ENCODE assay signal across 12 mouse cellular contexts in genomic region chr2:166291266-166291665, GRCm38 (mm10).
A peak's percentile ranks its signal among the peaks of the same experiment; 100 is the strongest.
DNase-seq lines count a peak whose midpoint lies in the region; ATAC-seq lines count a peak whose summit lies in the region.
"Had no signal": no experiment of that assay in that cellular context is flagged by ENCODE, and none has a peak within 500 bp of the region (broad histone marks: within the 10 kb centered on the region; RNA-seq: fewer than 3 reads in every experiment).

No protein-coding gene starts in this region.

- H3K4me1 ChIP-seq in midbrain, embryonic 10.5 days = peaks cover 42% of the 10 kb centered on the region
- peaks cover 15% of the 10 kb centered on the region; the same call in 1 of the 2 replicates for H3K4me1 ChIP-seq in midbrain, embryonic 14.5 days (ENCODE audit: control insufficient read depth, insufficient read depth, low read length)
- H3K4me1 ChIP-seq in heart, embryonic 15.5 days (replicated peaks) = peaks cover 20% of the 10 kb centered on the region
- H3K4me1 ChIP-seq in stomach, embryonic 16.5 days (ENCODE audit: control insufficient read depth, insufficient read depth, low read length) = peaks cover 12% of the 10 kb centered on the region; the same call in 1 of the 2 replicates
- peaks cover 30% of the 10 kb centered on the region for H3K4me1 ChIP-seq in midbrain, embryonic 13.5 days (replicated peaks)

- H3K36me3 ChIP-seq in midbrain, embryonic 10.5 days = no peaks in the 10 kb centered on the region
- H3K36me3 ChIP-seq in midbrain, embryonic 14.5 days (ENCODE audit: control insufficient read depth, insufficient read depth, low read length) = no peaks in the 10 kb centered on the region
- no peaks in the 10 kb centered on the region for H3K36me3 ChIP-seq in heart, embryonic 15.5 days
- no peaks in the 10 kb centered on the region for H3K36me3 ChIP-seq in stomach, embryonic 16.5 days (ENCODE audit: control insufficient read depth, insufficient read depth, low read length)
- H3K36me3 ChIP-seq in midbrain, embryonic 13.5 days = no peaks in the 10 kb centered on the region
- H3K36me3 ChIP-seq: G1E had no signal

- ATAC-seq in midbrain, embryonic 14.5 days (ENCODE audit: low FRiP score, low TSS enrichment) = no peak
- peak; percentile 68 for ATAC-seq in heart, embryonic 15.5 days (replicated peaks; ENCODE audit: insufficient number of reproducible peaks, insufficient read depth, low FRiP score, low read depth)
- ATAC-seq in stomach, embryonic 16.5 days (ENCODE audit: insufficient read depth, low FRiP score) = peak; percentile 59; the same call in 1 of the 2 replicates
- ATAC-seq in midbrain, embryonic 13.5 days = no peak
- ATAC-seq: inflammation-experienced regulatory T-cells, adult 6 months had no signal

- intact Hi-C loops in left cerebral cortex, postnatal 14 days (cut with DNase I) = no loop called here

- H3K9ac ChIP-seq in midbrain, embryonic 14.5 days (replicated peaks; ENCODE audit: low read length) = no peak overlapping the region
- no peak overlapping the region for H3K9ac ChIP-seq in heart, embryonic 15.5 days
- H3K9ac ChIP-seq in stomach, embryonic 16.5 days (ENCODE audit: low read length) = peak overlapping the region; percentile 31; the same call in 1 of the 2 replicates
- no peak overlapping the region for H3K9ac ChIP-seq in midbrain, embryonic 13.5 days (replicated peaks)

- H3K4me2 ChIP-seq in midbrain, embryonic 14.5 days (ENCODE audit: low read length) = no peak overlapping the region
- H3K4me2 ChIP-seq in heart, embryonic 15.5 days = no peak overlapping the region
- no peak overlapping the region for H3K4me2 ChIP-seq in stomach, embryonic 16.5 days (ENCODE audit: low read depth, low read length)
- no peak overlapping the region for H3K4me2 ChIP-seq in midbrain, embryonic 13.5 days (replicated peaks)

- 44% methylated on average over 6 of the region's 6 CpGs for WGBS in midbrain, embryonic 10.5 days
- 48% methylated on average over 6 of the region's 6 CpGs for WGBS in midbrain, embryonic 14.5 days
- 21% methylated on average over 6 of the region's 6 CpGs for whole genome bisulfite sequencing in heart, embryonic 15.5 days
- 23% methylated on average over 6 of the region's 6 CpGs for WGBS in stomach, embryonic 16.5 days
- 41% methylated on average over 6 of the region's 6 CpGs for WGBS in midbrain, embryonic 13.5 days

- DNase-seq in midbrain, embryonic 10.5 days (ENCODE audit: low spot score) = no peak
- no peak for DNase-seq in midbrain, embryonic 14.5 days
- DNase-seq in kidney, postnatal 14 days = peak; percentile 25
- DNase-seq in layer of hippocampus, postnatal 14 days (ENCODE audit: low spot score in 2 of 2) = no peak
- no peak for DNase-seq in left cerebral cortex, postnatal 14 days (ENCODE audit: low spot score in 2 of 2)
- DNase-seq: cerebellum, adult 11-12 months had no signal

- H3K4me3 ChIP-seq in midbrain, embryonic 10.5 days = no peak overlapping the region
- no peak overlapping the region for H3K4me3 ChIP-seq in midbrain, embryonic 14.5 days (replicated peaks; ENCODE audit: low read depth, low read length)
- H3K4me3 ChIP-seq in heart, embryonic 15.5 days = no peak overlapping the region
- H3K4me3 ChIP-seq in stomach, embryonic 16.5 days (replicated peaks; ENCODE audit: low read length) = no peak overlapping the region
- no peak overlapping the region for H3K4me3 ChIP-seq in midbrain, embryonic 13.5 days (replicated peaks)
- H3K4me3 ChIP-seq: myocyte had no signal

- H3K9me3 ChIP-seq in midbrain, embryonic 10.5 days (replicated peaks) = no peaks in the 10 kb centered on the region
- no peaks in the 10 kb centered on the region for H3K9me3 ChIP-seq in midbrain, embryonic 14.5 days (ENCODE audit: control insufficient read depth, low read length)
- H3K9me3 ChIP-seq in heart, embryonic 15.5 days (replicated peaks) = no peaks in the 10 kb centered on the region
- H3K9me3 ChIP-seq in stomach, embryonic 16.5 days (replicated peaks; ENCODE audit: control insufficient read depth, low read length) = no peaks in the 10 kb centered on the region
- H3K9me3 ChIP-seq in midbrain, embryonic 13.5 days = no peaks in the 10 kb centered on the region

- peaks cover 35% of the 10 kb centered on the region for H3K27me3 ChIP-seq in midbrain, embryonic 10.5 days (ENCODE audit: low read depth, poor library complexity, severe bottlenecking)
- no peaks in the 10 kb centered on the region for H3K27me3 ChIP-seq in midbrain, embryonic 14.5 days (ENCODE audit: control insufficient read depth, insufficient read depth, low read length)
- no peaks in the 10 kb centered on the region for H3K27me3 ChIP-seq in heart, embryonic 15.5 days
- H3K27me3 ChIP-seq in stomach, embryonic 16.5 days (ENCODE audit: control insufficient read depth, insufficient read depth, low read length) = no peaks in the 10 kb centered on the region
- peaks cover 37% of the 10 kb centered on the region for H3K27me3 ChIP-seq in midbrain, embryonic 13.5 days

- peak overlapping the region; percentile 55; the same call in 1 of the 2 replicates for H3K27ac ChIP-seq in midbrain, embryonic 10.5 days (replicated peaks)
- no peak overlapping the region for H3K27ac ChIP-seq in midbrain, embryonic 14.5 days (replicated peaks; ENCODE audit: low read depth, low read length)
- peak overlapping the region; percentile 24; the same call in 1 of the 2 replicates for H3K27ac ChIP-seq in heart, embryonic 15.5 days
- H3K27ac ChIP-seq in stomach, embryonic 16.5 days (ENCODE audit: low read length) = peak overlapping the region; percentile 4; the same call in 1 of the 2 replicates
- H3K27ac ChIP-seq in midbrain, embryonic 13.5 days = no peak overlapping the region

Comparison
In these comparisons a context has a peak if more than half of its experiments do, and no peak if none do; other contexts are left out.
1. H3K27ac ChIP-seq: peak in midbrain, embryonic 10.5 days (single experiment), heart, embryonic 15.5 days (single experiment) and stomach, embryonic 16.5 days (single experiment); none in midbrain, embryonic 14.5 days (single experiment) and midbrain, embryonic 13.5 days (single experiment).
2. ATAC-seq: peak in heart, embryonic 15.5 days (single experiment) and stomach, embryonic 16.5 days (single experiment); none in midbrain, embryonic 14.5 days (single experiment) and midbrain, embryonic 13.5 days (single experiment).